Mouse (Mus musculus) gastrocnemius, postnatal 25 days (tissue): ENCODE data around the gene Fam19a5. TPM values are rescaled to one million over a fixed set of nuclear protein-coding genes. Genes with fewer than 3 reads are reported as not detected.

Experiments
- DNase-seq: peaks from one replicate; pipeline ENCODE4 v3.0.0; 2022
- total RNA-seq, 2 experiments: library from RNA; stranded (reverse); gene quantifications; 1 replicate in 1 of 2; 2 replicates in 1 of 2; pipeline ENCODE4 v1.2.3; 2021

Gene Fam19a5
- total RNA-seq, 2 experiments from 2014 or later, result 1.4 to 2.0 TPM

GRCm38 (mm10) chr15:87596731-87597130 is 52.6 kb downstream of the Fam19a5 start:
- no peak for DNase-seq

- DNase-seq, result no peak
These were observed 53.0 kb downstream of the Fam19a5 start for GRCm38 (mm10) chr15:87597149-87597548.

GRCm38 (mm10) chr15:87597766-87598165 is 53.7 kb downstream of the Fam19a5 start:
- DNase-seq, result no peak

GRCm38 (mm10) chr15:87598636-87599035 is 54.5 kb downstream of the Fam19a5 start:
- no peak for DNase-seq

GRCm38 (mm10) chr15:87603316-87603715 is 59.2 kb downstream of the Fam19a5 start:
- DNase-seq, result no peak

- DNase-seq, result no peak
These were observed 61.6 kb downstream of the Fam19a5 start for GRCm38 (mm10) chr15:87605504-87606280.

GRCm38 (mm10) chr15:87606702-87607101 is 62.6 kb downstream of the Fam19a5 start:
- no peak for DNase-seq

- DNase-seq, result no peak
These were observed 65.1 kb downstream of the Fam19a5 start for GRCm38 (mm10) chr15:87609236-87609635.

GRCm38 (mm10) chr15:87623966-87624609 is 80.0 kb downstream of the Fam19a5 start:
- DNase-seq, result peak; percentile 79

GRCm38 (mm10) chr15:87624610-87625091 is 80.6 kb downstream of the Fam19a5 start:
- DNase-seq, result no peak

- DNase-seq, result peak; percentile 59
These were observed 81.3 kb downstream of the Fam19a5 start for GRCm38 (mm10) chr15:87625236-87626023.

GRCm38 (mm10) chr15:87635272-87635671 is 91.2 kb downstream of the Fam19a5 start:
- DNase-seq, result no peak

GRCm38 (mm10) chr15:87636407-87636806 is 92.3 kb downstream of the Fam19a5 start:
- no peak for DNase-seq

GRCm38 (mm10) chr15:87637234-87637633 is 93.1 kb downstream of the Fam19a5 start:
- DNase-seq, result no peak

- no peak for DNase-seq
These were observed 94.2 kb downstream of the Fam19a5 start for GRCm38 (mm10) chr15:87638270-87638669.

- DNase-seq, result no peak
These were observed 102.4 kb downstream of the Fam19a5 start for GRCm38 (mm10) chr15:87646313-87647061.

GRCm38 (mm10) chr15:87649651-87650050 is 105.6 kb downstream of the Fam19a5 start:
- no peak for DNase-seq

GRCm38 (mm10) chr15:87654551-87654950 is 110.5 kb downstream of the Fam19a5 start:
- DNase-seq, result no peak

GRCm38 (mm10) chr15:87656496-87657155 is 112.5 kb downstream of the Fam19a5 start:
- DNase-seq, result no peak

GRCm38 (mm10) chr15:87659729-87660128 is 115.6 kb downstream of the Fam19a5 start:
- no peak for DNase-seq

GRCm38 (mm10) chr15:87661954-87662353 is 117.9 kb downstream of the Fam19a5 start:
- DNase-seq, result no peak
